Mouse (Mus musculus) left cerebral cortex, adult 9 months (tissue): Measurements from ENCODE around the gene Tns1.

Experiments
- DNase-seq, 2 experiments: peaks; one replicate each; pipeline ENCODE4 v3.0.0; 2022; ENCODE audit warnings: low spot score in 2 of 2

Tns1 gene

GRCm38 (mm10) chr1:74058771-74059170 is 65.5 kb downstream of the Tns1 start:
- DNase-seq = no peak

GRCm38 (mm10) chr1:74058309-74058708 is 65.9 kb downstream of the Tns1 start:
- no peak for DNase-seq

DNA sequence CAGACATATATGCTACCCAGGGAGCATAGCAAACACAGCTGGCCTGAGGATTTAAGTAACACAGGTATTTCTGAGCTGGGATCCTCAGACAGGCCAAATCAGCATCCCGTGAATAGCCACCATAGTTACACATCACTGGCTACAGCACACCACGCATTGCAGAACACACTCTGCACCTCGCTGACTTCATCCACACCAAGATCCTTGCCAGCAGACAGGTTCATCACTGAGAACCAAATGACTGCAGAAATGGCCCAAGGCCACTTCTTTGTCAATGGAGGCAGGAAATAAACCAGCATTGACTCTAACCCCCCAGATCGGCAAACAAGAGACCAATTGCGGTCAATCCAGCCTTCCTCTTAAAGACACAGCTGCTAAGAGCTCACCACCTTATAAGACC is 66.7 kb downstream of the Tns1 start:
- no peak for DNase-seq

GRCm38 (mm10) chr1:74055552-74055951 is 68.7 kb downstream of the Tns1 start:
- DNase-seq = no peak

DNA sequence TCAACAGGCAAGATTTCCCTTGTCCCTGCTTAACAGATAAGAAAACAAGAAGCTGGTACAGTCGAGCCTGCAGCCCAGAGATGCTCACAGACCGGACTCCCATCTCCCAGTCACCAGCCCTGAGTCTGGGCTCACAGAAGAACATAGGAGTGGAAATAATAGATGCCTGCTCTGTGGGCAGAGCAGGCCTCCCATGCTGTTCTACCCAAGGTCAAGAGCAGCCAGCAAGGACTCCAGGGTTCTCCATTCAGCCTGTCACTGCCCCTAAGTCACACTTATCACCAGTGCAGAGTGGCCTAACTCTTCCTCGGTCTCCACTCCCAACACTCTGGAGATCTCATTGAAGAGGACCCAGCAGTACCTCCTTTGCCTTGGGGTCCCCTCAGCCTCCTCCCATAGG is 69.8 kb downstream of the Tns1 start:
- DNase-seq = no peak

DNA sequence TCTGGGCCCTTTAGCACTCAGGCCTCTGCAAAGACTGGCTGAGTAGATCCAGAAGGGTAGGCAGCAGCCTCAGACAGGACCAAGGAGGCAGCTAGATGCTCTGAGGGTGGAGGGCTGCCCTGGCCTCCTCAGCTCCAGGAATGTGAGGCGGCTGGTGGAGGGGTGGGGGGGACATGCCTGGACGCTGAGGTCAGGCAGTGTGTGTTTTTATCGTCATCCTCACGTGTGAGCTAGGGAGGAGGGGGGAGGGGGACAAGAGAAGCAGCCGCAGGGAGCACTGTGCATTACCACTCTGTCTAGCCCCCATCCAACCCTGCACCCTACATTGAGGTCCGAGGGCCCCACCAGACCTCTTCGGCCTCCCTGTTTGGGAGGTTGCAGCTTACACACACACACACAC is 70.2 kb downstream of the Tns1 start:
- DNase-seq = no peak

GRCm38 (mm10) chr1:74053068-74053467 is 71.2 kb downstream of the Tns1 start:
- DNase-seq = no peak

GRCm38 (mm10) chr1:74051349-74051748 is 72.9 kb downstream of the Tns1 start:
- no peak for DNase-seq

- DNase-seq = no peak
Observed at GRCm38 (mm10) chr1:74049430-74049829, 74.8 kb downstream of the Tns1 start.

DNA sequence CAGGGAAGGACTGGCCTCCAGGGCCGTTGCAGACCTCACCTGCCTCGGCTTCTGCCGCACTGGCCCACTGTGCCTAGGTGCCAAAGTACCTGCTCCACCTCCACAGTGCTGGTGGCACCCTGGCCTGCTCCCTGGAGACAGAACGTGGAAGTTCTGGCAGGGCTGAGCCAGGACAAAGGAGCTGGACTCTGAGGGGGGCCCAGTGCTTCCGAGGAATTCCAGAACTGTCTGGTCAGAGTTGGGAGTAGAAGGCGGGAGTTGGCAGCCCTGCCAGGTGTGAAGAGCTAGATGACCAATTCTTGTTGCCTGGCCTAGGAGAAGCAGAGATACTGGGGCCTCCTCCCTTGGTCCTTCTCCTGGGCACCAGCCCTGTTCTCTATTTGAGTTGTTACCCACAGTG is 76.5 kb downstream of the Tns1 start:
- DNase-seq = no peak

DNA sequence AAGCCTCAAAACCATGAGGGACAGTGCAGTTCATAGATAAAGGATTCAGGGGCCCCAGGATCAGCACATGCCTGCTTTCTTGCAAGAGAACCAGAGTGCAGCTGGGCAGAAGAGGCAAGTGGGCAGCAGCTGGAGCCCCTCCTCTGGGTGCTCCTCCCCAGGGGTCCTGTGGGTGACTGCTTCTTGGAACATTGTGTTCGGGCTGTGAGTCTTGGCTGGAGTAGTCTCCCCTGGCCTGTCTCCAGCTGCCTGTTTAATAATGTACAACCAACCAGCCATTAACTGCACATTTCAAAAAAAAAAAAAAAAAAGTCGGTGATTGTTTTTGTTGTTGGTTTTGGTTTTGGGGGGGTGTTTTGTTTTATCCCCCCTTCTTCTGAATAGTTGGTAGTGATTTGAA is 76.9 kb downstream of the Tns1 start:
- no peak for DNase-seq

- DNase-seq = no peak
Observed at GRCm38 (mm10) chr1:74045034-74045433, 79.2 kb downstream of the Tns1 start.

- no peak for DNase-seq
Observed at GRCm38 (mm10) chr1:74044421-74044820, 79.8 kb downstream of the Tns1 start.

DNA sequence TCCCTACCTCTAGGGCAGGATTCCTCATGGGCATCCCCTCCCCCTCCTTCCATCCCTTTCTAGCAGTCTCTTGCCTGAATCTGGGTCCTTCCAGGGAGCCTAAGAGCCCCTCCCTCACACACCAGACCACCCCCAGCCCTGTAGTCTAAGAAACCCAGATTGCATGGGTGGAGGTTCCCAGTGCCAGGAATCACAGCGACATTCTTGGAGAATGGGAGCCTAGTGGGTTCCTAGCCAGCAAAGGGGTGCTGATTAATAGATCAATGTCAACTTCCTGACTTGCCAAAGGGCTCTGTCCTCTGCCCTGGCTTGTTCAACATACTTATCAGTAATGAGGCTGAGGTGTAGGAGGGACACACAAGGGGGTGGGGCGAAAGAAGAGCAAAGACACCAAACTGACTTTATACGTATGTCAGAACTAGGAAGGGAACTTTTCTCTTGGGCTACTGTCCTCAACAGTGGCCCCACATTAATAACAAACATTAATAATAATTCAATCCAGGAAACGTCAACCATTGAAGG is 80.6 kb downstream of the Tns1 start:
- no peak for DNase-seq

GRCm38 (mm10) chr1:74042711-74043467 is 81.4 kb downstream of the Tns1 start:
- DNase-seq = no peak

GRCm38 (mm10) chr1:74041692-74042091 is 82.6 kb downstream of the Tns1 start:
- DNase-seq = no peak

- DNase-seq = no peak
Observed at GRCm38 (mm10) chr1:74041178-74041577, 83.1 kb downstream of the Tns1 start.

DNA sequence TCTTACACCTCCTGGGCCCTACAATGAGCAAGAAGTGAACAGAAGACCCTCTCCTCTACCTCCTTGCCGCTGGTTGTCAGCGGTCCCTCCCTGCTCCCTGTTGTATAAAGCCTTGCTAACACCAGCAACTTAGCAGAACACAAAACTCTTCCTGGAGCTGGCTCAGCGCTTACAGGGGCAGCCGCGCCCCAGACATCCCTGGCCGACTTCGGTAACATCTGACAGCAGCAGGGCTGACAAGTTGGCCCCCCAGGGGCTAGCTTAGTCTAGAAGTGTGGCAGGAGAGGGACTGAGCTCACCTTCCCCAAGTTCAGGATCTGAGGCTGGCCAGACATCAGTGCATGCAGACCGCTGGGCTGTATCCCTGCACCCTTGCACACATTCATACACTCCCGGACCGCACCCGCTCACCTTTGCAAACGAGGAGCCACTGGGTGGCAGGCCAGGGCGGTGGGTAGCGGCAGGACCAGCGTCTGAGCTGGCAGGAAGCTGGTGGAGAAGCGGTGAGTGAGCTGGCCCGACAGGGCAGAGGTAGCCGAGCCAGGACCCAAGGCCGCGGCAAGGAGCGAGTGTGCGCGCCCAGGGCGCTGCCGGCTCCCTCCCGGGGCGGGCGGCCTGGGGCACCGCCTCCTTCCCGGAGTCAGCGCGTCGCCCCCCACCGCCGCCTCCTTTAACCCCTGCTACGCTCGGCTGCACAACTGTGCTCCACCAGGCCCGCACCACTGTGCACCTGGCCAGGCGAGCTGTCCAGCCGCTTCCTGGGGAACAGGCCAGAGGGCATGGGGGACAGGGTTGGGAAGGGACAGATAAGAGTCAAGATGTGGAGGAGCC is 87.5 kb downstream of the Tns1 start:
- no peak for DNase-seq

DNA sequence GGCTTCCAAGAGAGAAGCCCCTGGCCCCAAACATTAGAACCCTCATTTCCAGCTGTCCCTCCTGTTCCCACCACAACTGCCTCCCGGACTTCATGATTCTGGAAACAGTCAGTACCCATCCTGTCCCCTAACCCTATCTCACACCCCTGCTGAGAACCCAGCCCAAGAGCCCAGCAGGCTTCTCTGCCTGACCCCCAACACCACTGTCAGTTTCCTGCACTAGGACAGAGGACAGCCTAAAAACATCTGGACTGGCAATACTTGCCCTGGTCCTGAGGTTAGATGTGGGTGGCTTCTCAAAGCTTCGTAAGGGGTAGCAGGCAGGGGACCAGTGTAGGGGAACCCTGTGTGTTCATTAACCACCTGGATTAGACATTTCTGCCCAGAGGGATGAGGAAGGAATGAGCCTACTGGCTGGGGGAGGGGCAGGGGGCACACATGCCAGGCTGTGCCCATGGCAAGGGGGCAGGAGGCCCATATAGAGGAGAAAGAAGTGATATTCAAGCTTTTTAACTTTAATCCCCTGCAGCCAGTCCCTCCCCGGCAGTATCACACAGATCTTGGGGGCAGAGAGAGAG is 88.2 kb downstream of the Tns1 start:
- DNase-seq = no peak

DNA sequence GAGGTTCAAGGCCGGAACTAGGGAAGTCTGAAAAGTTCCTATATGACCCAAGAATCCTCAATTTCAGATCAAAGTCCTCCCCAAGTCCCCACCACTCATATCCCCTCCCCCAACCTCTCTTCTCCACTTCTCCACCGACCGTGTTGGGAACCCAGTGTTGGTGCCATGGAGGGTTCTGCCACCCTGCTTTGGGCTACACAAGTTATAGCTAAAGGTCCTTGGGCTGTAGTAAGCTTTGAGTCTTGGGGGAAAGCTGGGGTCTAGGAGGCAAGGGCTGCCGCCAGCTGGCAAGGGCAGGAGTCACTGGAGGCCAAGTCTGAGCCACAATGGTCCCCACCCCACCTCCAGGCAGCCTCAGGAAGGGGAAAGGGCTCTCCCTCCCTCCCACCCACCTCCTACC is 88.8 kb downstream of the Tns1 start:
- DNase-seq = no peak

DNA sequence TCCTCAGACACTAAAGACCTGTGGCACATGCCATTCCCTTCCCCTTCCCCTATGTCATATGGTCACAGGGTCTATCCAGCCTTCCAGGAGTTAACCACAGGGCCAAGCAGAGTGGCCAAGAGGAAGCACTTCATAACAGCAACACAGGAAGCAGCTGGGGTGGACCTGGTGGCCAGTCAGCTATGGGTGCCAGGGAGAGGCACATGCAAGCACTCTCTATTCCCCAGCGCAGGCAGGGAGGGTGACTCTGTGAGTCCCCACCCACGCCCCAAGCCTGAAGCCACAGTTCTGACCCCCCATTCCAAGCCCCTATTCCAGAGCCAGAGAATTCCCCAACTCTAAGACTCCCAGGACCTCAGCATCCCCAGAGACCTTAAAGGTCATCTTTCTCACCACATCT is 89.5 kb downstream of the Tns1 start:
- DNase-seq = no peak

DNA sequence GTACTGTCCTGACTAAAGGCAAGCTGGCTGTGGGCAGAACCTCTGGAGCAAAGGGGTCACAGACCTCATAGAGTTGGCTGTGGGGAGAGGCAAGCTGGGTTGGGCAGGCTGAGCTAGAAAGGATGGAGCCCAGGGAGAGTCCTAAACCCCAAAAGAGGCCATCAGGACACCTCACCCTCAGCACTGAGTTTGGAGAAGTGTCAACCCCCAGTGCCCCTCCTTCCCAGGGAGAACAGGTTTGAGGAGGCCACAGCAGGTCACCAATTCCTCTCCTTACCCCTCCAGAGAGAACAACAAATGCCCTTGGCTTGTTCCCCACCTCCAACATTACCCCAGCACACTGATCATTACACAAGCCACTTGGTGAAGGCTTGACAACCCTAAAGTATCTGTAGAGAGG is 90.0 kb downstream of the Tns1 start:
- DNase-seq = no peak

- DNase-seq = no peak
Observed at GRCm38 (mm10) chr1:74033407-74033806, 90.8 kb downstream of the Tns1 start.
